Mouse (Mus musculus): ENCODE results near the gene Gm21830. TPM values are rescaled to one million over a fixed set of nuclear protein-coding genes. Genes with fewer than 3 reads are reported as not detected.
"Not testable (repeated sequence)": the region's sequence is repeated elsewhere in the genome, so short reads cannot be mapped to it uniquely, and the experiment has no call there.

The Gm21830 gene
- polyA plus RNA-seq, 1 experiment from 2014 or later: not detected

DNA sequence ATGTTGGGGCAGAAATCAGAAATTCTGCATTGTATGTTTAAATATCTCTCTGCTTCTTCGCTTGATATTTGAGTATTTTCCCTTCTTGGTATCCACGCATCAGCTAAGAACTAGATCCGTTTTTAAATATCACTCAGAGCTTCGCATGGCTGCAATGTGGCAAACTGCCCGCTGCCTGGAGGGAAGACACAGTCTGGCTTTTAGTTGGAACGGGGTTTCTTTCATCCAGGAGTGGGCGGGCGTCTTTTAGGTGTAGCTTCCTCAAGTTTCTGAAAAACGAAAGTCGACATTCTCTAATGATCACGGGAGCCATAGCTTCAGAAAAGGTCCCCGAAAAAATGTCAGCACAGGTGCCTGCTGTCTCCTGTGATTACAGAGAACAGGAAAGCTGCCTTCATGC, 33.7 kb downstream of the Gm21830 start:
- Histone ChIP-seq H3K4me2 (ENCODE audit: low read length) (no peak overlapping the region), H3K27ac (ENCODE audit: low read length) (no peak overlapping the region), H3K9ac (ENCODE audit: low read depth, low read length) (no peak overlapping the region), H3K27me3 (ENCODE audit: control insufficient read depth, insufficient read depth, low read depth, low read length) (no peaks in the 10 kb centered on the region), H3K4me3 (ENCODE audit: low read depth, low read length) (no peak overlapping the region), H3K36me3 (ENCODE audit: control insufficient read depth, insufficient read depth, low read length) (no peaks in the 10 kb centered on the region), H3K4me1 (ENCODE audit: control insufficient read depth, insufficient read depth, low read length) (no peaks in the 10 kb centered on the region), H3K9me3 (replicated peaks; ENCODE audit: control insufficient read depth, low read length, poor library complexity, severe bottlenecking) (no peaks in the 10 kb centered on the region)
- WGBS: 75% methylated on average over 12 of the region's 12 CpGs
- no peak for ATAC-seq

DNA sequence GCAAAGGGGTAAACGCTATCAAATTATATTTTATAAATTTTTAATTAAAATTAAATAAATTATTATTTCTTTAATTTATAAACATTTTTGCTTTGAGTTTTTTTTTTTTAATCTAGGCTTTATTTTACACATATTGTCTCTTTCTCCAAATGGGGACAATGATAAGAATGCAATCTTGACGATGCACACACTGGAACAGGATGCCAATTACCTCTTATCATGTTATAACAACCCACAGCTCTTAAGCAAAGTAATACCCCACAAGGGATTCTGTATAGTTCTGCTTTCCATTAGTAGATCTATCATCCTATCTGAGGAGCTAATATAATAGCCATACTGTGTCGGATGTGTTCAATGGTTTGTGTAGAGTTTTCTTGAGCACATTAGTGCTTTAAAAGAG, 47.3 kb downstream of the Gm21830 start:
- Histone ChIP-seq H3K4me3 (ENCODE audit: low read depth, low read length) (no peak overlapping the region), H3K36me3 (ENCODE audit: control insufficient read depth, insufficient read depth, low read length) (no peaks in the 10 kb centered on the region), H3K4me2 (ENCODE audit: low read length) (no peak overlapping the region), H3K27me3 (ENCODE audit: control insufficient read depth, insufficient read depth, low read depth, low read length) (no peaks in the 10 kb centered on the region), H3K4me1 (ENCODE audit: control insufficient read depth, insufficient read depth, low read length) (no peaks in the 10 kb centered on the region), H3K27ac (ENCODE audit: low read length) (no peak overlapping the region), H3K9me3 (replicated peaks; ENCODE audit: control insufficient read depth, low read length, poor library complexity, severe bottlenecking) (no peaks in the 10 kb centered on the region), H3K9ac (ENCODE audit: low read depth, low read length) (no peak overlapping the region)
- WGBS: 80% methylated on average over 3 of the region's 3 CpGs
- ATAC-seq: no peak

DNA sequence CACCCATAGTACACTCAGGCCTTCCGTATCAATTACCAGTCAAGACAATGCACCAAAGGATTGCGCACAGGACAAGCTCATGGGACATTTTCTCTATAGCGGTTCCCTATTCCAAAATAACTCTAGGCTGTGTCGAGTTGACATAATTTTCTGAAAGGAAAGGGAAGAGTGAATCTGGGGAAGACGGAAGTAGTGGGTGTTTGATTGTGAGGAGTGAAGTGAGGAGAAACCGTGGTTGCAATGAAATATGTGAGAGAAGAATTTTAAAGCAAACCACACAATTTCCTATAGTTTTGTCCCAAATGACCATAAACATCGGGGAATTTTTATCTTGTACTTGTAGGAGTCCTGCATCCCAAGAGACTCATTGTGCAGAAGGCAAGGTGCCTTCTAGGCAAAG, 53.5 kb downstream of the Gm21830 start:
- Histone ChIP-seq H3K4me2 (ENCODE audit: low read length) (no peak overlapping the region), H3K27me3 (ENCODE audit: control insufficient read depth, insufficient read depth, low read depth, low read length) (no peaks in the 10 kb centered on the region), H3K36me3 (ENCODE audit: control insufficient read depth, insufficient read depth, low read length) (no peaks in the 10 kb centered on the region), H3K9me3 (replicated peaks; ENCODE audit: control insufficient read depth, low read length, poor library complexity, severe bottlenecking) (no peaks in the 10 kb centered on the region), H3K4me3 (ENCODE audit: low read depth, low read length) (no peak overlapping the region), H3K27ac (ENCODE audit: low read length) (no peak overlapping the region), H3K9ac (ENCODE audit: low read depth, low read length) (no peak overlapping the region), H3K4me1 (ENCODE audit: control insufficient read depth, insufficient read depth, low read length) (no peaks in the 10 kb centered on the region)
- 90% methylated on average over 7 of the region's 7 CpGs for WGBS
- no peak for ATAC-seq

DNA sequence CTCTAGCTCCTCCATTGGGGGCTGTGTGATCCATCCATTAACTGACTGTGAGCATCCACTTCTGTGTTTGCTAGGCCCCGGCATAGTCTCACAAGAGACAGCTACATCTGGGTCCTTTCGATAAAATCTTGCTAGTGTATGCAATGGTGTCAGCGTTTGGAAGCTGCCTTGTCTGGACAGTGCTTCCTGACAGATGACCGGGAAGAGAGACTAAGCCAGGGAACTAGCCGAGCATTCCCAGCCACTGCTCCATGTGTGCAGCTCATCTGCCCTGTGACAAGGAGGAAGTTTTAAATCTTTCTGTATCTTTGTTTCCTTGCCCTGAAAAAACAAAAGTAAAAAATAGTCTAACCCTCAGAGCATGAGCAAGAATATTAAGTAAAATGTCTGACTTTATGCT, 56.5 kb downstream of the Gm21830 start:
- not testable (repeated sequence) for H3K9me3 ChIP-seq (replicated peaks; ENCODE audit: control insufficient read depth, low read length, poor library complexity, severe bottlenecking); H3K36me3 ChIP-seq (ENCODE audit: control insufficient read depth, insufficient read depth, low read length); H3K4me1 ChIP-seq (ENCODE audit: control insufficient read depth, insufficient read depth, low read length); H3K27me3 ChIP-seq (ENCODE audit: control insufficient read depth, insufficient read depth, low read depth, low read length); ATAC-seq; H3K9ac ChIP-seq (ENCODE audit: low read depth, low read length); H3K4me3 ChIP-seq (ENCODE audit: low read depth, low read length); H3K4me2 ChIP-seq (ENCODE audit: low read length); H3K27ac ChIP-seq (ENCODE audit: low read length)
- WGBS: 95% methylated on average over 5 of the region's 5 CpGs

DNA sequence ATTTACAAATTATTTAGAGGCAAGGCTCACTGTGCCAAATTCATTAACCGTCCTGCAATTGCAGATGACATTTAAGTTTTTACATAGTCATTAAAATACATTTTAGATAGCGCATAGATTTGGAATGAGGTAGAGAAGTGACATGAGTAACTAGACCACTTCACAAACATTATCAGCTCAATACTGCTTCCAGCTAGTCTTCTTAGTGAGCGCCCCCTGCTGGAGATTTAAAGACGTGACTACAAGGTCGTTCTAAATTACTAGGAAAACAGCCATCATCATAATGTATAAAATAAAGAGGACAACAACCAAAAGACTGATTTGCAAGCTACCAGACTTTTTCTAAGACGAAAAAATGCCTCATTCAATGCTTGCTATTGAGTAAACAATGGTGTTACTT, 64.2 kb downstream of the Gm21830 start:
- Histone ChIP-seq H3K36me3 (ENCODE audit: control insufficient read depth, insufficient read depth, low read length) (no peaks in the 10 kb centered on the region), H3K4me1 (ENCODE audit: control insufficient read depth, insufficient read depth, low read length) (no peaks in the 10 kb centered on the region), H3K27me3 (ENCODE audit: control insufficient read depth, insufficient read depth, low read depth, low read length) (no peaks in the 10 kb centered on the region), H3K4me3 (ENCODE audit: low read depth, low read length) (no peak overlapping the region), H3K9ac (ENCODE audit: low read depth, low read length) (no peak overlapping the region), H3K27ac (ENCODE audit: low read length) (no peak overlapping the region), H3K9me3 (replicated peaks; ENCODE audit: control insufficient read depth, low read length, poor library complexity, severe bottlenecking) (no peaks in the 10 kb centered on the region), H3K4me2 (ENCODE audit: low read length) (no peak overlapping the region)
- WGBS: 17% methylated on average over 6 of the region's 6 CpGs
- ATAC-seq: no peak

DNA sequence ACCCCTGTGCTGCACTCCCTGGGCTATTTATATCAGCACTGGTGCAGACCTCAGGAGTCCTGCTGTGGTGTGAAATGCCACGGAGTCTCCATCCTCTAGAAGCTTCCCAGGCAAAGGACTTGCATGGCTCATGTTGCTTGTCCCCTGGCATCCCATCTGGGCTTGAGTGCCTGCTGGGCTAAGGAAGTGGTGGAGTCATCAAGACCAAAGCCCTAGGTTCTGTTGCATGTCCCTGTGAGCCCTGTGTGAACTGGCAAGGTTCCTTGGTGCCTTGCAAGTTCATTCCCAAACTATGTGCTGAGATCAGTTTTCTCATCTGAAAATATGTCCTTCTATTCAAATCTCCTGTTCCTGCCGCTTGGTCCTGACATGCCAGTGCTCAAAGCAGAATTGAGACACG, 67.5 kb downstream of the Gm21830 start:
- Histone ChIP-seq H3K36me3 (ENCODE audit: control insufficient read depth, insufficient read depth, low read length) (no peaks in the 10 kb centered on the region), H3K4me1 (ENCODE audit: control insufficient read depth, insufficient read depth, low read length) (no peaks in the 10 kb centered on the region), H3K9me3 (replicated peaks; ENCODE audit: control insufficient read depth, low read length, poor library complexity, severe bottlenecking) (no peaks in the 10 kb centered on the region), H3K27ac (ENCODE audit: low read length) (no peak overlapping the region), H3K4me3 (ENCODE audit: low read depth, low read length) (no peak overlapping the region), H3K27me3 (ENCODE audit: control insufficient read depth, insufficient read depth, low read depth, low read length) (no peaks in the 10 kb centered on the region), H3K4me2 (ENCODE audit: low read length) (no peak overlapping the region), H3K9ac (ENCODE audit: low read depth, low read length) (no peak overlapping the region)
- 69% methylated on average over 3 of the region's 3 CpGs for WGBS
- no peak for ATAC-seq

Other genes with a start within 250 kb of the Gm21830 start
- not detected in 2 replicates for gene Gm26727, start 19.5 kb downstream of the Gm21830 start, polyA plus RNA-seq (2015; fragmentation: Nextera tagmentation; extraction: Ambion mirVana)
- gene Xirp2, start 32.3 kb downstream of the Gm21830 start, polyA plus RNA-seq (2015; fragmentation: Nextera tagmentation; extraction: Ambion mirVana): not detected in 2 replicates
- 51.2 and 57.5 TPM in 2 replicates for gene B3galt1, start 152.1 kb downstream of the Gm21830 start, polyA plus RNA-seq (2015; fragmentation: Nextera tagmentation; extraction: Ambion mirVana)

Measured in midbrain, embryonic 16.5 days (tissue).